Mouse (Mus musculus): Measurements from ENCODE around the gene Plekha5.

- no peak for TF ChIP-seq CTCF (IDR thresholded peaks at IDR 0.05; ENCODE audit: low read depth, low read length)
- no peak for TF ChIP-seq POLR2A (IDR thresholded peaks at IDR 0.05; ENCODE audit: borderline replicate concordance, low read depth, low read length)
These were observed 83.8 kb downstream of the Plekha5 start for GRCm38 (mm10) chr6:140507605-140508004.

Data from bone marrow macrophage, adult 2 months (primary cell).